Mouse (Mus musculus): ENCODE data around the gene Rxrb. TPM values are rescaled to one million over a fixed set of nuclear protein-coding genes. Genes with fewer than 3 reads are reported as not detected.

Rxrb gene
- polyA plus RNA-seq, 1 experiment from 2014 or later = 53.3 TPM

DNA sequence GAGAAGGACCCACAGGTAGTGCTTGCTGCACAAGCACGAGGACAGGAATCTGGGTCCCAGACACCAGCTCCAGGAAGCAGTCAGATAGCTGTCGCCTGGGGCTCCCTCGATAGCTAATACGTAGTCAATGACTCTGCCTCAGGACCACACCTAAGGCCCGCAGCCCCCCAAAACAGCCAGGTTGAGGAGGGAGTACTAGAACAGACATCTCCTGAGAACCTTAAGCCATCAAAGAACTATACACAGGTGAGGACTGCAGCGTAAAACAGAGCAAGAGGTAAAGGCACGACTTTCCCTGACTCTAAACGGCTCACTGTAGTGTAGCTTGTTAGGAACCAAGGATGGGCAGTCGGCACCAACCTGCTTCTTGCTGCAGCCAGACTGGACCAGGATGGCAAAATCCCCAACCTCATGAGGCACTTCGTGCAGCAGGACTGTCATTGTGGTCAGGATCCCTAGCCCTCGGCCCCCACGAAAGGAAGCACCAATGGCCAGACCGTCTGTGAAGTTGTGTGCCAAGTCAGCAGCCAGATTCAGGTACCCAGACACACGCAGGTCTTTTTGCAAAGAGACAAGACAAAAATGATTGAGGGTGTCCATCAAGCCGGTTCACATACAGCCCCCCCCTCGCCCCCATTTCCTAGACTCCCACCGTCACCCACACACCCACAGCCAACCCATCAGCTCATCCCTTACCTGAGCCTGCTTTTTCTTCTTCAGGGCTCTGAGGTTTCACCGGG is 2.3 kb upstream of the Rxrb start:
- no peak for ATAC-seq
- Histone ChIP-seq H3K9ac (ENCODE audit: low read depth, low read length) (peak overlapping the region; percentile 25; the same call in 1 of the 2 replicates), H3K9me3 (ENCODE audit: control insufficient read depth, low read length) (no peaks in the 10 kb centered on the region), H3K36me3 (ENCODE audit: control insufficient read depth, insufficient read depth, low read length) (peaks cover 21% of the 10 kb centered on the region), H3K4me3 (ENCODE audit: low read length) (no peak overlapping the region), H3K27me3 (replicated peaks; ENCODE audit: control insufficient read depth, insufficient read depth, low read length) (no peaks in the 10 kb centered on the region), H3K27ac (ENCODE audit: low read depth, low read length) (no peak overlapping the region), H3K4me1 (ENCODE audit: control insufficient read depth, insufficient read depth, low read depth, low read length) (peaks cover 62% of the 10 kb centered on the region), H3K4me2 (ENCODE audit: low read length) (peak overlapping the region; percentile 97; the same call in 1 of the 2 replicates)
- WGBS = 89% methylated on average over 18 of the region's 18 CpGs

DNA sequence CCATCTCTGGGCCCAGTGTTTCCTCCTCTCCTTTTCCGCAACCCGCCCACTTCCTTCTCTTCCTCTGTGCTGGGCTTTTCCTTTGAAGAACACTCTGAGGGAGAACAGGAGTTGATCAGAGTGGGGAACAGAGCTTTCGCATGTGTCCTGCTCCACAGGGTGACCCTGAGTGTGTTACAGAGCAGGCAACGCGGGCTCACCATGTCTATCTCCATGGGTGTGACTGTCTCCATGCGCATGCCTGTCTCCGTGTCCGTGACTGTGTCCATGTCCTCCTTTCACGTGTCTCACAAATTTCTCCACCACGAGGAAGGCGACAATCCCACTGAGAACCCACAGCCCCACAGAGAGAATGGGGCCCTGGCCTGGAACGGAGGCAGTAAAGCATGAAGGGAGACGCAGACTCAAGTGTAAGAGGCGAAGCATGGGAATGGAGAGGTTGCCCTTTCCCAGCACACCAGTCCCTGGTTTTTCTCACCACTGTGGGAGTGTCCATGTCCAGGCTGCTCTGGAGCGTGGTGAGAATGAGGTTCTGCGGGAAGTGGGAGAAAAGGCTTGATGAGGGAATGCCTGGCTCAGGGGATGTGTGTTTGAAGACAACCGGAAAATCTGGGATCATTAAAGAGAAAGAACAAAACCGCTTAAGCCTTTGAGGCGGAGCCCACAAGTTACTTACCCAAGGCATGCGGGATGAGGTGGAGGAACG is 1.6 kb upstream of the Rxrb start:
- ATAC-seq = no peak
- H3K4me1 ChIP-seq (ENCODE audit: control insufficient read depth, insufficient read depth, low read depth, low read length) = peaks cover 62% of the 10 kb centered on the region
- peaks cover 22% of the 10 kb centered on the region for H3K36me3 ChIP-seq (ENCODE audit: control insufficient read depth, insufficient read depth, low read length)
- H3K9ac ChIP-seq (ENCODE audit: low read depth, low read length) = peak overlapping the region; percentile 95
- no peak overlapping the region; the same call in 1 of the 2 replicates for H3K27ac ChIP-seq (ENCODE audit: low read depth, low read length)
- peak overlapping the region; percentile 90 for H3K4me3 ChIP-seq (ENCODE audit: low read length)
- H3K27me3 ChIP-seq (replicated peaks; ENCODE audit: control insufficient read depth, insufficient read depth, low read length) = no peaks in the 10 kb centered on the region
- no peaks in the 10 kb centered on the region for H3K9me3 ChIP-seq (ENCODE audit: control insufficient read depth, low read length)
- WGBS = 67% methylated on average over 21 of the region's 21 CpGs
- peak overlapping the region; percentile 97 for H3K4me2 ChIP-seq (ENCODE audit: low read length)

DNA sequence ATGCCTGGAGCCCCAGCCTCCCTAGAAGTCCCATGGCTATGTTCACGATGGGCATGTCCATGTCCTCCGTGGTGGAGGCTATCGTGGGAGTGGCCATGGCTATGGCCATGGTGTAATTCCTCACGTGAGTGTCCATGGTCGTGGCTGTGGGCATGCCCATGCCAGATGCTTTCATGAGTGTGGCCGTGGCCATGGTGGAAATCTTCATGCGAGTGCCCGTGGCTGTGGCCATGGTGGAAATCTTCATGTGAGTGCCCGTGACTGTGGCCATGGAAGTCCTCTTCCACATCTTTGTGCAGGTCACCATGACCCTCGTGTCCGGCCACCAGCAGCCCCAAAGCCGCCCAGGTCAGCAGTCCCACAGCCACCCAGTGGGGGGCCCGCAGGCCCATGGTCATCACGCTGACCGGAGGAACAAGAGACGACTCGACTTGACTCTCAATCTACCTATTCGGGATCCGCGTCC is 718 bp upstream of the Rxrb start:
- Histone ChIP-seq H3K4me3 (ENCODE audit: low read length) (peak overlapping the region; percentile 90), H3K4me2 (ENCODE audit: low read length) (peak overlapping the region; percentile 97), H3K9ac (ENCODE audit: low read depth, low read length) (peak overlapping the region; percentile 95), H3K27me3 (replicated peaks; ENCODE audit: control insufficient read depth, insufficient read depth, low read length) (no peaks in the 10 kb centered on the region), H3K27ac (ENCODE audit: low read depth, low read length) (peak overlapping the region; percentile 98), H3K9me3 (ENCODE audit: control insufficient read depth, low read length) (no peaks in the 10 kb centered on the region), H3K4me1 (ENCODE audit: control insufficient read depth, insufficient read depth, low read depth, low read length) (peaks cover 55% of the 10 kb centered on the region), H3K36me3 (ENCODE audit: control insufficient read depth, insufficient read depth, low read length) (peaks cover 27% of the 10 kb centered on the region)
- 3% methylated on average over 20 of the region's 20 CpGs for WGBS
- no peak for ATAC-seq

DNA sequence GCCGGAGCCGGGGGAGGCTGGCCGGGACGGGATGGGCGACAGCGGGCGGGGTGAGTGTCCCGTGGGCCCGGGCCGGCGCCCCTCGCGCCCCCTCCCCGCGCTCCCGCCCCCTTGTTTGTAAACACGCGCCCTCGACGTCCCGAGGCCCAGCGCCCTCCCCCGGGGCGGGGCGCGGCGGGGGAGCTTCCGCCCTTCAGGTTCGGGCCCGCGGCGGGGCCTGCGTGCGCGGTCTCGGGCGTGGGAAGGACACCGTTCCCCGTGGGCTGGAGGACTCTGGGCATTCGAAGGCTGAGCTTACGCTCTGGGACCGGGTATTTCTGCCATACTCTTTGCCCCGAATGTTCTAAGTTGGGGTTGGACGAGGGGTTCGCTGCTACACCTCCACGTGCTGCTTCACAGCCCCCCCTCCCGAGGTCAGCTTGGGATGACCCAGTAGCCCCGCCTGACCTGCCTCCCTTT is 591 bp downstream of the Rxrb start:
- no peak for ATAC-seq
- H3K27ac ChIP-seq (ENCODE audit: low read depth, low read length) = peak overlapping the region; percentile 98
- H3K27me3 ChIP-seq (replicated peaks; ENCODE audit: control insufficient read depth, insufficient read depth, low read length) = no peaks in the 10 kb centered on the region
- peaks cover 38% of the 10 kb centered on the region for H3K36me3 ChIP-seq (ENCODE audit: control insufficient read depth, insufficient read depth, low read length)
- H3K4me3 ChIP-seq (ENCODE audit: low read length) = peak overlapping the region; percentile 90
- peak overlapping the region; percentile 95 for H3K9ac ChIP-seq (ENCODE audit: low read depth, low read length)
- peak overlapping the region; percentile 66 for H3K4me2 ChIP-seq (ENCODE audit: low read length)
- no peaks in the 10 kb centered on the region for H3K9me3 ChIP-seq (ENCODE audit: control insufficient read depth, low read length)
- H3K4me1 ChIP-seq (ENCODE audit: control insufficient read depth, insufficient read depth, low read depth, low read length) = peaks cover 42% of the 10 kb centered on the region
- under 1% methylated on average over 30 of the region's 48 CpGs for WGBS

DNA sequence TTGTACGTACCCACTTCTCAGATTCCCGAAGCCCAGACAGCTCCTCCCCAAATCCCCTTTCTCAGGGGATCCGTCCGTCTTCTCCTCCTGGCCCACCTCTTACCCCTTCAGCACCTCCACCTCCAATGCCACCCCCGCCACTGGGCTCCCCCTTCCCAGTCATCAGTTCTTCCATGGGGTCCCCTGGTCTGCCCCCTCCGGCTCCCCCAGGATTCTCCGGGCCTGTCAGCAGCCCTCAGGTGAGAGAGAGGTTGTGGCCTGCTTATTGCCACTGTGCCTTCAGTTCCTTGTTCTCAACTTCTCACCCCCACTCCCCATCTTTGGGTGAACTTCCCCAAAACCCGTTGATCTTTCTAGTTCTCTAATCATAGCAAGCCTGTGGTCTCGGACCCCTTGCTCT is 1.2 kb downstream of the Rxrb start:
- Histone ChIP-seq H3K4me3 (ENCODE audit: low read length) (peak overlapping the region; percentile 90), H3K9ac (ENCODE audit: low read depth, low read length) (peak overlapping the region; percentile 95; the same call in 1 of the 2 replicates), H3K27ac (ENCODE audit: low read depth, low read length) (no peak overlapping the region), H3K4me2 (ENCODE audit: low read length) (peak overlapping the region; percentile 66), H3K4me1 (ENCODE audit: control insufficient read depth, insufficient read depth, low read depth, low read length) (peaks cover 38% of the 10 kb centered on the region), H3K9me3 (ENCODE audit: control insufficient read depth, low read length) (no peaks in the 10 kb centered on the region), H3K27me3 (replicated peaks; ENCODE audit: control insufficient read depth, insufficient read depth, low read length) (no peaks in the 10 kb centered on the region), H3K36me3 (ENCODE audit: control insufficient read depth, insufficient read depth, low read length) (peaks cover 44% of the 10 kb centered on the region)
- WGBS = 68% methylated on average over 9 of the region's 9 CpGs
- ATAC-seq = no peak

DNA sequence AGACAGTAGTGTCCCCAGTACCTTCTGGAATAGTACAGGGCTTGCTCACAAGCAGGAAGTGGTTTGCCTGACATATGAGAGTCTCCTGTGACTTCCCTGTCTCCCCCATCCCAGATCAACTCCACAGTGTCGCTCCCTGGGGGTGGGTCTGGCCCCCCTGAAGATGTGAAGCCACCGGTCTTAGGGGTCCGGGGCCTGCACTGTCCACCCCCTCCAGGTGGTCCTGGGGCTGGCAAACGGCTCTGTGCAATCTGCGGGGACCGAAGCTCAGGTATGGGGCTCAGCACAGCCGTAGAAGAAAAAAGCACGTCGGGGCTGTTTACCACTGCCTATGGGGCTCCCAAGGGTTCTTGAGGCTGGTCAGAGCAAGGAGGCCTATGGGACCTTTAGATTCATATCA is 1.8 kb downstream of the Rxrb start:
- Histone ChIP-seq H3K27ac (ENCODE audit: low read depth, low read length) (no peak overlapping the region), H3K36me3 (ENCODE audit: control insufficient read depth, insufficient read depth, low read length) (peaks cover 42% of the 10 kb centered on the region), H3K9ac (ENCODE audit: low read depth, low read length) (no peak overlapping the region; the same call in 1 of the 2 replicates), H3K4me2 (ENCODE audit: low read length) (peak overlapping the region; percentile 66), H3K9me3 (ENCODE audit: control insufficient read depth, low read length) (no peaks in the 10 kb centered on the region), H3K27me3 (replicated peaks; ENCODE audit: control insufficient read depth, insufficient read depth, low read length) (no peaks in the 10 kb centered on the region), H3K4me1 (ENCODE audit: control insufficient read depth, insufficient read depth, low read depth, low read length) (peaks cover 34% of the 10 kb centered on the region), H3K4me3 (ENCODE audit: low read length) (no peak overlapping the region)
- ATAC-seq = no peak
- WGBS = 89% methylated on average over 9 of the region's 9 CpGs

DNA sequence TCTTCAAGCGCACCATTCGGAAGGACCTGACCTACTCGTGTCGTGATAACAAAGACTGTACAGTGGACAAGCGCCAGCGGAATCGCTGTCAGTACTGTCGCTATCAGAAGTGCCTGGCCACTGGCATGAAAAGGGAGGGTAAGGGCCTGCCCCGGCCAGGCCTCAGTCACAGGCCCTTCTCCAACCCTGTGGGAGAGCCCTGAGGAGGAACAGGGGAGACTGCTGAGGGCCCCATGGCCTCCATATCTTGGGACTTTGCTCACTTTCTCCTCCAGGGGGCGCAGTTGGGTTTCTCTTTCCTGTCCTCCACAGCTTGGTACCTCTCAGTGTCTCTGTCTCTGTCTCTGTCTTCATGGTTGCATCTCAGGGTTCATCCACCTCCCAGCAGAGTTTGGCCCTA is 2.5 kb downstream of the Rxrb start:
- Histone ChIP-seq H3K27ac (ENCODE audit: low read depth, low read length) (no peak overlapping the region), H3K4me2 (ENCODE audit: low read length) (no peak overlapping the region), H3K9me3 (ENCODE audit: control insufficient read depth, low read length) (no peaks in the 10 kb centered on the region), H3K36me3 (ENCODE audit: control insufficient read depth, insufficient read depth, low read length) (peaks cover 36% of the 10 kb centered on the region), H3K27me3 (replicated peaks; ENCODE audit: control insufficient read depth, insufficient read depth, low read length) (no peaks in the 10 kb centered on the region), H3K4me3 (ENCODE audit: low read length) (no peak overlapping the region), H3K9ac (ENCODE audit: low read depth, low read length) (no peak overlapping the region), H3K4me1 (ENCODE audit: control insufficient read depth, insufficient read depth, low read depth, low read length) (peaks cover 36% of the 10 kb centered on the region)
- ATAC-seq = no peak
- WGBS = 76% methylated on average over 10 of the region's 10 CpGs

DNA sequence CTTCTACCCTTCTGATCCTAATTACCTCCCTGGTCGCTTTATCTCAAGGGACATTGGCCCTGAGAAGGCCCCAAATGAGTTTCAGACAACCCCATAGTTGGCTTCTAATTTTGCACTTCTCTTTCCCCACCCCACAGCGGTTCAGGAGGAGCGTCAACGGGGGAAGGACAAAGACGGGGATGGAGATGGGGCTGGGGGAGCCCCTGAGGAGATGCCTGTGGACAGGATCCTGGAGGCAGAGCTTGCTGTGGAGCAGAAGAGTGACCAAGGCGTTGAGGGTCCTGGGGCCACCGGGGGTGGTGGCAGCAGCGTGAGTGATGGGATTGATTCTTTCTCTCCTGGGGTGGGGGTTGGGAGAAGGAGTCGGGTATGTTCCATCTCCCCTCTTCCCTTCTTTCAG is 3.9 kb downstream of the Rxrb start:
- Histone ChIP-seq H3K9me3 (ENCODE audit: control insufficient read depth, low read length) (no peaks in the 10 kb centered on the region), H3K9ac (ENCODE audit: low read depth, low read length) (no peak overlapping the region), H3K4me2 (ENCODE audit: low read length) (no peak overlapping the region), H3K4me1 (ENCODE audit: control insufficient read depth, insufficient read depth, low read depth, low read length) (peaks cover 34% of the 10 kb centered on the region), H3K27me3 (replicated peaks; ENCODE audit: control insufficient read depth, insufficient read depth, low read length) (no peaks in the 10 kb centered on the region), H3K4me3 (ENCODE audit: low read length) (no peak overlapping the region), H3K27ac (ENCODE audit: low read depth, low read length) (no peak overlapping the region), H3K36me3 (ENCODE audit: control insufficient read depth, insufficient read depth, low read length) (peaks cover 26% of the 10 kb centered on the region)
- WGBS = 89% methylated on average over 8 of the region's 9 CpGs
- ATAC-seq = no peak

DNA sequence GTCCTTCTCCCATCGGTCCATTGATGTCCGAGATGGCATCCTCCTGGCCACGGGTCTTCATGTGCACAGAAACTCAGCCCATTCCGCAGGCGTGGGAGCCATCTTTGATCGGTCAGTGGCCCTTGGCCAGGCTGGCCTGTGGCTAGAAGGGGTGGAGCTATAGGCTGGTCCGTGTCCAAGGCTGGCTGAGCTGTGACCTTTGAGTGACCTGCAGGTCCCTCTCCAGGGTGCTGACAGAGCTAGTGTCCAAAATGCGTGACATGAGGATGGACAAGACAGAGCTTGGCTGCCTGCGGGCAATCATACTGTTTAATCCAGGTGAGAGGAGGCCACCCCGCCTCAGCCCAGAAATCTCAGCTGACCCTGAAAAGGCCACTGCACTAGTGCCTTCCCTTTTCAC is 5.0 kb downstream of the Rxrb start:
- ATAC-seq = no peak
- peaks cover 31% of the 10 kb centered on the region for H3K4me1 ChIP-seq (ENCODE audit: control insufficient read depth, insufficient read depth, low read depth, low read length)
- 80% methylated on average over 10 of the region's 10 CpGs for WGBS

More for the DNA sequence above, 5.0 kb downstream of the Rxrb start:
- H3K9ac ChIP-seq (ENCODE audit: low read depth, low read length) = no peak overlapping the region
- H3K4me2 ChIP-seq (ENCODE audit: low read length) = no peak overlapping the region
- no peak overlapping the region for H3K4me3 ChIP-seq (ENCODE audit: low read length)
- H3K9me3 ChIP-seq (ENCODE audit: control insufficient read depth, low read length) = no peaks in the 10 kb centered on the region
- no peak overlapping the region for H3K27ac ChIP-seq (ENCODE audit: low read depth, low read length)
- H3K36me3 ChIP-seq (ENCODE audit: control insufficient read depth, insufficient read depth, low read length) = peaks cover 26% of the 10 kb centered on the region
- H3K27me3 ChIP-seq (replicated peaks; ENCODE audit: control insufficient read depth, insufficient read depth, low read length) = no peaks in the 10 kb centered on the region

Measured in hindbrain, embryonic 16.5 days (tissue).